Mouse (Mus musculus) left cerebral cortex, postnatal 10 days (tissue): Measurements from ENCODE around the gene Mrpl4. TPM values are rescaled to one million over a fixed set of nuclear protein-coding genes. Genes with fewer than 3 reads are reported as not detected.
"Not testable (repeated sequence)": the region's sequence is repeated elsewhere in the genome, so short reads cannot be mapped to it uniquely, and the experiment has no call there.

Source experiments
- DNase-seq, 2 experiments: peaks; one replicate each; pipeline ENCODE4 v3.0.0; 2021 to 2022; ENCODE audit warnings: low spot score in 2 of 2, mixed read lengths in 1 of 2; ENCODE audit errors: extremely low spot score in 1 of 2
- intact Hi-C: fragments of 180-260 bp; cut with DNase I; formaldehyde crosslinking; loops from one replicate; pipeline ENCODE4 v1.15.1; 2025
- microRNA-seq: library from miRNA; unstranded; fragments of <30 nt; microRNA quantifications from one replicate; pipeline ENCODE4 v1.2.0, GENCODE M21; 2022
- total RNA-seq, 2 experiments: library from RNA; stranded (reverse); gene quantifications; 2 replicates each; pipeline ENCODE4 v1.2.3; 2021

The Mrpl4 gene
- total RNA-seq, 2 experiments from 2014 or later: 53.3 to 56.0 TPM

GRCm38 (mm10) chr9:21031251-21031895 lies 28.8 kb downstream of the Mrpl4 start:
- DNase-seq: peak; percentile 77 to 84
- intact Hi-C loops: loop anchor here (5.0 kb wide), 2 partner anchors 41 to 101 kb away; partner anchors contain the start of genes Fdx1l, Gm49373 and Tyk2

GRCm38 (mm10) chr9:21031896-21032351 lies 29.4 kb downstream of the Mrpl4 start, which contains the start of gene Icam5:
Gene Icam5 (plus strand): TSS chr9:21032073.
- peak; percentile 80 to 86 for DNase-seq
- intact Hi-C loops: loop anchor here (5.0 kb wide), 2 partner anchors 40 to 100 kb away; partner anchors contain the start of genes Fdx1l, Gm49373 and Tyk2

DNA sequence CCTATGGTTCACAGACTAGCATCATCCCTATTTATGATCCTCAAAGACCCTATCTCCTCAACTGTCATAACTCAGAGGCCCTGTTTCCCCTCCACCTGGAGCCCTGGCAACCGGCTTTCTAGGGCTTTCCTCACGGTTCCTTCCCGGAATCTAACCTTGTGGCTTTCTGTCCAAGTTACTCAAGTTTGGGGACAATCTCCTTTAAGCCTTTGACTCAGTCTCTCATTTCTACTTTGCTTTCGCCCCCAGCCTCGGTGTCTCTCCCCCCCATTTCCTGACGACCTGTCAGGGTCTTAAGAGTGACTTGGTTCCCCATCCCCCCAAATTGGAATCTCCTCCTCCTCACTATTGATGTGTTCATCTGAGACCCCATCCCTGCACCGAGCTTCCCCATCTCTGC lies 30.0 kb downstream of the Mrpl4 start:
- DNase-seq: no peak
- intact Hi-C loops: loop anchor here (5.0 kb wide), 2 partner anchors 40 to 100 kb away; partner anchors contain the start of genes Fdx1l, Gm49373 and Tyk2

DNA sequence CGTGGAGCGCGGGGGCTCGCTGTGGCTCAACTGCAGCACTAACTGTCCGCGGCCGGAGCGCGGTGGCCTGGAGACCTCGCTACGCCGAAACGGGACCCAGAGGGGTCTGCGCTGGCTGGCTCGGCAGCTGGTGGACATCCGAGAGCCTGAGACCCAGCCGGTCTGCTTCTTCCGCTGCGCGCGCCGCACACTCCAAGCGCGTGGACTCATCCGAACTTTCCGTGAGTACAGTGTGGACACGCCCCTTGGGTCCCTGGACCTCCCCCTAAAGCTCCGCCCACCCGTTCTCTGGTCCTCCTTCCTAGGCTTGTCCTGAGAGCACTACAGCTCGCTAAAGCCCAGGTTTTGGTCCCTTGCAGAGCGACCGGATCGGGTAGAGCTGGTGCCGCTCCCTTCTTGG lies 30.6 kb downstream of the Mrpl4 start:
- intact Hi-C loops: loop anchor here (5.0 kb wide), 2 partner anchors 39 to 99 kb away; partner anchors contain the start of genes Fdx1l, Gm49373 and Tyk2
- peak in 1 of 2 experiments; percentile 90 for DNase-seq

GRCm38 (mm10) chr9:21034481-21035085 lies 32.0 kb downstream of the Mrpl4 start:
- intact Hi-C loops: loop anchor here (5.0 kb wide), 2 partner anchors 38 to 98 kb away; partner anchors contain the start of genes Fdx1l, Gm49373 and Tyk2
- peak in 1 of 2 experiments; percentile 43 for DNase-seq

- intact Hi-C loops: no loop called here
- no peak for DNase-seq
These were observed 33.0 kb downstream of the Mrpl4 start for GRCm38 (mm10) chr9:21035586-21035985.

DNA sequence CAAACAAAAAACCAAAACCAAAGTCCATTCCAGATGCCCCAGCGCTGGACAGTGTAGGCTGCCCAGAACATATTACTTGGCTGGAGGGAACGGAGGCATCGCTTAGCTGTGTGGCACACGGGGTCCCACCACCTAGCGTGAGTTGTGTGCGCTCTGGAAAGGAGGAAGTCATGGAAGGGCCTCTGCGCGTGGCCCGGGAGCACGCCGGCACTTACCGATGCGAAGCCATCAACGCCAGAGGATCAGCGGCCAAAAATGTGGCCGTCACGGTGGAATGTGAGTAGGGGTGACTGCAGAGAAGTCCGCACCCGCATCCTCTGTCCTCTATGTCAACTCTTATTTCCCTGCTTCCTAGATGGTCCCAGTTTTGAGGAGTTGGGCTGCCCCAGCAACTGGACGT lies 33.6 kb downstream of the Mrpl4 start:
- intact Hi-C loops: no loop called here
- no peak for DNase-seq

DNA sequence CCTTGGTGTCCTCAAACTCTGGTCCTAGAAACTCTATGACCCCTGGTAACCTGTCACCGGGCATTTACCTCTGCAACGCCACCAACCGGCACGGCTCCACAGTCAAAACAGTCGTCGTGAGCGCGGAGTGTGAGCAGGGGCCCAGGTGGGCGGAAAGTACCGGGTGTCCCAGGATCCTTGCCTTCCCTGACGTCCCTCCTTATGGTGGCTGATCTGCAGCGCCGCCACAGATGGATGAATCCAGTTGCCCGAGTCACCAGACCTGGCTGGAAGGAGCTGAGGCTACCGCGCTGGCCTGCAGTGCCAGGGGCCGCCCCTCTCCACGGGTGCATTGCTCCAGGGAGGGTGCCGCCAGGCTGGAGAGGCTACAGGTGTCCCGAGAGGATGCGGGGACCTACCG lies 34.1 kb downstream of the Mrpl4 start:
- intact Hi-C loops: no loop called here
- DNase-seq: peak in 1 of 2 experiments; percentile 44

- DNase-seq: peak in 1 of 2 experiments; percentile 71
- intact Hi-C loops: no loop called here
These were observed 34.9 kb downstream of the Mrpl4 start for GRCm38 (mm10) chr9:21037481-21037891.

DNA sequence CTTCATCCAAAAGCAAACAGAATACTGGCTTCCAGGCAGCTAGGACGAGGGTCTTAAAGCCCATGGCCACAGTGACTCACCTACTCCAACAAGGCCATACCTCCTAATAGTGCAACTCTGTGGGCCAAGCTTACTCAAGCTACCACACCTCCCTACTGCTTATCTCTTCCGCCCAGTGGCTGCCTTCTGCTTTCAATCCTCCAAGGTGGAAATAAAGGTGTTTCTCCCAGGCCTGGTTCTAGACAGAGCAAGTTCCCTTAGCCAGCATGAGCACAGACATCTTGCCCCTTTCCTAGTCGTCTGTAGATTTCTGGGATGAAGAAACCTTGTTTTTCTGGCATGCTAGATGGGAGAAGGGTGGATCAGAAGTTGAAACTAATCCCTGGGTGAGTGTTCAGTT lies 37.2 kb downstream of the Mrpl4 start:
- DNase-seq: no peak
- intact Hi-C loops: no loop called here

GRCm38 (mm10) chr9:21041308-21041707 lies 38.8 kb downstream of the Mrpl4 start:
- peak; percentile 58 to 66 for DNase-seq
- intact Hi-C loops: no loop called here

GRCm38 (mm10) chr9:21043563-21043962 lies 41.0 kb downstream of the Mrpl4 start:
- intact Hi-C loops: no loop called here
- DNase-seq: no peak

DNA sequence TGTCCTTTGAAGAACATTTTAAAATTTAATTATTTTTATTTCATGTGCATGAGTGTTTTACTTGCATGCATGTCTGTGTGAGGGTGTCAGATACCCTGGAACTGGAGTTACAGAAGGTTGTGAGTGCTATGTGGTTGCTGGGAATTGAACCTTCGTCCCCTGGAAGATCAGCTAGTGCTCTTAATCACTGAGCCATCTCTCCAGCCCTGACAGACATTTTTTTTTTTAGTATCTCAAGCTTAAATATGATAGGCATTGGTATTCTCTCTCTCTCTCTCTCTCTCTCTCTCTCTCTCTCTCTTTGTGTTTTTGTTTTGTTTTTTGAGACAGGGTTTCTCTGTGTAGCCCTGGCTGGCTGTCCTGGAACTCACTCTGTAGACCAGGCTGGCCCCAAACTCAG lies 42.2 kb downstream of the Mrpl4 start:
- intact Hi-C loops, DNase-seq: not testable (repeated sequence)

DNA sequence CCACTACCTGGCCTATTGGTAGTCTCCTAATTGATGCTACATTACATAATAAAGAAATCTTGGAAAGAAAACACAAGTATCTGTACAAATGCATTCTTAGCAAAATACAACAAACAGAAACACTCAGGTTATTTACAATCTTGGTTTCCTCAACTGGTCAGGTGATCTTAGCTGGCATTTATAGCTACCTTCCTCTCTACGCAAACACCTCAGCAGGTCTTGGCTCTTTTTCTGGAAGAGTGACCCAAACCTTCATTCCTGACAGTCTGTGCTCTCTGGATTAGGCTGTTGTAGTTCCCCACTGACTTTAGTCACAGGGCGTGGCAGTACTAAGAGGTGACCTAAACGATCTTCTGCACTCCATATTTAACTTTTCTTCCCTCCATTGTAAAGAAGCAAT lies 42.7 kb downstream of the Mrpl4 start:
- intact Hi-C loops: no loop called here
- no peak for DNase-seq

- DNase-seq: no peak
- intact Hi-C loops: no loop called here
These were observed 49.0 kb downstream of the Mrpl4 start for GRCm38 (mm10) chr9:21051578-21051977.

Small RNAs within 50 kb of the gene (microRNA-seq; reads per million reads assigned to microRNA genes)
- not detected for gene Mir1900

Other genes starting within 250 kb of the Mrpl4 start
- gene Col5a3, start 187.7 kb upstream of the Mrpl4 start, total RNA-seq: 1 to 10 TPM in 1 of 2 experiments, under 1 TPM in 1; 0.99 to 1.6 TPM
- not detected for gene Rdh8, start 184.2 kb upstream of the Mrpl4 start, total RNA-seq
- 10 to 100 TPM; 48.8 to 50.5 TPM for gene A230050P20Rik, start 134.1 kb upstream of the Mrpl4 start, total RNA-seq
- gene Angptl6, start 123.0 kb upstream of the Mrpl4 start, total RNA-seq: 1 to 10 TPM; 8.8 to 9.7 TPM
- gene Ppan, start 114.6 kb upstream of the Mrpl4 start, total RNA-seq: 10 to 100 TPM; 27.8 to 30.0 TPM
- 100 to 1,000 TPM; 120 to 127 TPM for gene Eif3g, start 104.1 kb upstream of the Mrpl4 start, total RNA-seq
- gene Dnmt1, start 42.9 kb upstream of the Mrpl4 start, total RNA-seq: 10 to 100 TPM; 51.1 to 54.7 TPM
- 1 to 10 TPM; 1.5 to 1.6 TPM for gene S1pr2, start 26.0 kb upstream of the Mrpl4 start, total RNA-seq
- gene Icam1, start 13.2 kb downstream of the Mrpl4 start, total RNA-seq: 1 to 10 TPM; 3.1 to 3.3 TPM
- gene Icam4, start 26.6 kb downstream of the Mrpl4 start, total RNA-seq: under 1 TPM in 1 of 2 experiments, not detected in 1; 0.63 TPM
- gene Icam5, start 29.3 kb downstream of the Mrpl4 start, total RNA-seq: 100 to 1,000 TPM; 204 to 220 TPM
- gene Zglp1, start 64.4 kb downstream of the Mrpl4 start, total RNA-seq: under 1 TPM in 1 of 2 experiments, not detected in 1; 0.97 TPM
- 1 to 10 TPM in 1 of 2 experiments, not detected in 1; 1.1 TPM for gene Gm49373, start 70.4 kb downstream of the Mrpl4 start, total RNA-seq
- 10 to 100 TPM; 48.1 to 53.0 TPM for gene Fdx1l, start 70.9 kb downstream of the Mrpl4 start, total RNA-seq
- gene Gm38431, start 89.3 kb downstream of the Mrpl4 start, total RNA-seq: 1 to 10 TPM; 2.1 to 3.2 TPM
- gene Raver1, start 89.3 kb downstream of the Mrpl4 start, total RNA-seq: 10 to 100 TPM; 31.2 to 31.4 TPM
- gene Tyk2, start 128.5 kb downstream of the Mrpl4 start, total RNA-seq: 10 to 100 TPM; 11.2 to 13.2 TPM
- gene Cdc37, start 147.2 kb downstream of the Mrpl4 start, total RNA-seq: 100 to 1,000 TPM; 127 to 129 TPM
- gene Pde4a, start 163.0 kb downstream of the Mrpl4 start, total RNA-seq: 10 to 100 TPM; 65.6 to 67.5 TPM
- 10 to 100 TPM; 47.9 to 50.8 TPM for gene Keap1, start 236.6 kb downstream of the Mrpl4 start, total RNA-seq
- gene S1pr5, start 245.7 kb downstream of the Mrpl4 start, total RNA-seq: 1 to 10 TPM; 2.2 to 2.3 TPM